Mouse (Mus musculus) adrenal gland (tissue): ENCODE data around the gene Zbtb1.
"Not testable (repeated sequence)": the region's sequence is repeated elsewhere in the genome, so short reads cannot be mapped to it uniquely, and the experiment has no call there.

Experiments
- intact Hi-C: fragments of 180-260 bp; cut with DNase I; formaldehyde crosslinking; loops from one replicate; pipeline ENCODE4 v1.15.1; 2025

The Zbtb1 gene

GRCm38 (mm10) chr12:76403886-76404537 lies 33.9 kb downstream of the Zbtb1 start, which contains the start of gene Hspa2:
TSS of gene Hspa2 (plus strand) at chr12:76404176.
- intact Hi-C loops = loop anchor here (2.0 to 5.0 kb wide), 2 partner anchors 33 to 68 kb away; partner anchors contain the start of gene Zbtb1

GRCm38 (mm10) chr12:76404836-76405182 lies 34.7 kb downstream of the Zbtb1 start:
- intact Hi-C loops = loop anchor here (2.0 to 5.0 kb wide), 2 partner anchors 34 to 67 kb away; partner anchors contain the start of gene Zbtb1

- intact Hi-C loops = loop anchor here (2.0 kb wide), 1 partner anchor 35 kb away; the partner anchor contains the start of gene Zbtb1
Observed at GRCm38 (mm10) chr12:76405183-76405970, 35.3 kb downstream of the Zbtb1 start.

GRCm38 (mm10) chr12:76405971-76406370 lies 35.9 kb downstream of the Zbtb1 start:
- intact Hi-C loops = loop anchor here (2.0 kb wide), 1 partner anchor 35 kb away; the partner anchor contains the start of gene Zbtb1

- intact Hi-C loops = no loop called here
Observed at GRCm38 (mm10) chr12:76407184-76407583, 37.1 kb downstream of the Zbtb1 start.

- intact Hi-C loops = no loop called here
Observed at GRCm38 (mm10) chr12:76409166-76409565, 39.1 kb downstream of the Zbtb1 start.

GRCm38 (mm10) chr12:76415383-76416010 lies 45.4 kb downstream of the Zbtb1 start:
- intact Hi-C loops = no loop called here

GRCm38 (mm10) chr12:76417433-76417854 lies 47.4 kb downstream of the Zbtb1 start, which contains the start of gene Ppp1r36:
TSS of gene Ppp1r36 (plus strand) at chr12:76417538.
- intact Hi-C loops = no loop called here

GRCm38 (mm10) chr12:76418346-76418745 lies 48.3 kb downstream of the Zbtb1 start:
- intact Hi-C loops = no loop called here

- intact Hi-C loops = no loop called here
Observed at GRCm38 (mm10) chr12:76425256-76425655, 55.2 kb downstream of the Zbtb1 start.

- intact Hi-C loops = no loop called here
Observed at GRCm38 (mm10) chr12:76427546-76427945, 57.5 kb downstream of the Zbtb1 start.

GRCm38 (mm10) chr12:76430879-76431406 lies 60.9 kb downstream of the Zbtb1 start:
- intact Hi-C loops = no loop called here

GRCm38 (mm10) chr12:76431431-76431830 lies 61.4 kb downstream of the Zbtb1 start:
- intact Hi-C loops = no loop called here

- intact Hi-C loops = no loop called here
Observed at GRCm38 (mm10) chr12:76434111-76434510, 64.0 kb downstream of the Zbtb1 start.

- intact Hi-C loops = no loop called here
Observed at GRCm38 (mm10) chr12:76435084-76435483, 65.0 kb downstream of the Zbtb1 start.

- intact Hi-C loops = no loop called here
Observed at GRCm38 (mm10) chr12:76435549-76435948, 65.5 kb downstream of the Zbtb1 start.

- intact Hi-C loops = not testable (repeated sequence)
Observed at GRCm38 (mm10) chr12:76443488-76443887, 73.4 kb downstream of the Zbtb1 start.

- intact Hi-C loops = no loop called here
Observed at GRCm38 (mm10) chr12:76444359-76444772, 74.3 kb downstream of the Zbtb1 start.

- intact Hi-C loops = no loop called here
Observed at GRCm38 (mm10) chr12:76444862-76445261, 74.8 kb downstream of the Zbtb1 start.

GRCm38 (mm10) chr12:76446201-76446600 lies 76.1 kb downstream of the Zbtb1 start:
- intact Hi-C loops = no loop called here
